Mouse (Mus musculus): ENCODE data around the gene Hebp2. TPM values are rescaled to one million over a fixed set of nuclear protein-coding genes. Genes with fewer than 3 reads are reported as not detected.

Hebp2 gene
- polyA plus RNA-seq, 1 experiment from 2014 or later = 19.1 TPM

GRCm38 (mm10) chr10:18529177-18529576, 16.7 kb downstream of the Hebp2 start:
- Histone ChIP-seq H3K4me2 (ENCODE audit: low read length) (no peak overlapping the region), H3K27ac (no peak overlapping the region; the same call in 1 of the 2 replicates), H3K27me3 (ENCODE audit: insufficient read depth, low read length) (no peaks in the 10 kb centered on the region), H3K4me1 (replicated peaks; ENCODE audit: insufficient read depth, low read length) (peaks cover 12% of the 10 kb centered on the region; the same call in 1 of the 2 replicates), H3K9me3 (replicated peaks; ENCODE audit: low read length) (no peaks in the 10 kb centered on the region), H3K9ac (ENCODE audit: low read depth, low read length) (no peak overlapping the region), H3K4me3 (replicated peaks; ENCODE audit: low read depth, low read length) (no peak overlapping the region), H3K36me3 (ENCODE audit: insufficient read depth, low read length) (peaks cover 20% of the 10 kb centered on the region)
- DNase-seq (ENCODE audit: low spot score) (no peak), ATAC-seq (replicated peaks; ENCODE audit: low FRiP score, low read depth) (no peak)
- 88% methylated on average over 4 of the region's 4 CpGs for WGBS
- TF ChIP-seq CTCF (IDR thresholded peaks at IDR 0.05; ENCODE audit: low read depth) = 0 out of 2 replicates have a peak, but pooled peaks have one; percentile 7

DNA sequence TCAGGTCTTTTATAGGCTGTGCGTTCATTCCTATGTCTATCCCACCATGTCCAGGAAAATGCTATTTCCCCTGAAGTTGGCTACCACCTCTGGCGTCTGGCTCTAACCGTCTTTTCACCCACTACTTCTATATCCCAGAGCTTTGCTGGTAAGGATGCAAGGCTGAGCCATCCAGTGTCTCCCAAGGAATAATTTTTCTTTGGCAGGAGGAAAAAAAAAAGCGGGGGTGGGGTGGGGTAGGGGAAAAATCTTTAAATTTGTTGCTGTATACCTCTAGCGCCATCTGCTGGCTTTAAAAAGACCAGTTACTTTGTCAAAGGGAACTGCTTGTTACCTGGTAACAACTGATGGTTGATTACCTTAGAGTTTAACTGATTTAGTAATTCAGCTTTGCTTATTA, 17.4 kb downstream of the Hebp2 start:
- 52% methylated on average over 5 of the region's 5 CpGs for WGBS
- Histone ChIP-seq H3K9ac (ENCODE audit: low read depth, low read length) (no peak overlapping the region), H3K36me3 (ENCODE audit: insufficient read depth, low read length) (peaks cover 27% of the 10 kb centered on the region), H3K27me3 (ENCODE audit: insufficient read depth, low read length) (no peaks in the 10 kb centered on the region), H3K4me1 (replicated peaks; ENCODE audit: insufficient read depth, low read length) (peaks cover 12% of the 10 kb centered on the region; the same call in 1 of the 2 replicates), H3K27ac (no peak overlapping the region), H3K9me3 (replicated peaks; ENCODE audit: low read length) (no peaks in the 10 kb centered on the region), H3K4me2 (ENCODE audit: low read length) (no peak overlapping the region), H3K4me3 (replicated peaks; ENCODE audit: low read depth, low read length) (no peak overlapping the region)
- ATAC-seq (replicated peaks; ENCODE audit: low FRiP score, low read depth) (no peak), DNase-seq (ENCODE audit: low spot score) (peak; percentile 75)
- peak; percentile 77 for TF ChIP-seq CTCF (IDR thresholded peaks at IDR 0.05; ENCODE audit: low read depth)

- ATAC-seq (replicated peaks; ENCODE audit: low FRiP score, low read depth) = no peak
- H3K9me3 ChIP-seq (replicated peaks; ENCODE audit: low read length) = no peaks in the 10 kb centered on the region
- peaks cover 27% of the 10 kb centered on the region for H3K36me3 ChIP-seq (ENCODE audit: insufficient read depth, low read length)
- WGBS = 59% methylated on average over 7 of the region's 7 CpGs
- H3K27ac ChIP-seq = no peak overlapping the region
- no peak overlapping the region for H3K4me3 ChIP-seq (replicated peaks; ENCODE audit: low read depth, low read length)
- no peak overlapping the region for H3K9ac ChIP-seq (ENCODE audit: low read depth, low read length)
- no peaks in the 10 kb centered on the region for H3K27me3 ChIP-seq (ENCODE audit: insufficient read depth, low read length)
- no peak overlapping the region for H3K4me2 ChIP-seq (ENCODE audit: low read length)
- TF ChIP-seq CTCF (IDR thresholded peaks at IDR 0.05; ENCODE audit: low read depth) = no peak
- no peak for DNase-seq (ENCODE audit: low spot score)
- H3K4me1 ChIP-seq (replicated peaks; ENCODE audit: insufficient read depth, low read length) = peaks cover 12% of the 10 kb centered on the region; the same call in 1 of the 2 replicates
These were observed 18.1 kb downstream of the Hebp2 start for GRCm38 (mm10) chr10:18527766-18528165.

- no peak for TF ChIP-seq CTCF (IDR thresholded peaks at IDR 0.05; ENCODE audit: low read depth)
- no peak overlapping the region for H3K9ac ChIP-seq (ENCODE audit: low read depth, low read length)
- DNase-seq (ENCODE audit: low spot score) (no peak), ATAC-seq (replicated peaks; ENCODE audit: low FRiP score, low read depth) (peak; percentile 31; the same call in 1 of the 2 replicates)
- peaks cover 26% of the 10 kb centered on the region for H3K36me3 ChIP-seq (ENCODE audit: insufficient read depth, low read length)
- H3K4me1 ChIP-seq (replicated peaks; ENCODE audit: insufficient read depth, low read length) = peaks cover 12% of the 10 kb centered on the region; the same call in 1 of the 2 replicates
- peak overlapping the region; percentile 44; the same call in 1 of the 2 replicates for H3K27ac ChIP-seq
- WGBS = 64% methylated on average over 20 of the region's 20 CpGs
- no peak overlapping the region for H3K4me2 ChIP-seq (ENCODE audit: low read length)
- H3K4me3 ChIP-seq (replicated peaks; ENCODE audit: low read depth, low read length) = no peak overlapping the region
- H3K27me3 ChIP-seq (ENCODE audit: insufficient read depth, low read length) = no peaks in the 10 kb centered on the region
- H3K9me3 ChIP-seq (replicated peaks; ENCODE audit: low read length) = no peaks in the 10 kb centered on the region
These were observed 18.8 kb downstream of the Hebp2 start for GRCm38 (mm10) chr10:18526851-18527675.

- no peaks in the 10 kb centered on the region for H3K9me3 ChIP-seq (replicated peaks; ENCODE audit: low read length)
- H3K4me1 ChIP-seq (replicated peaks; ENCODE audit: insufficient read depth, low read length) = peaks cover 12% of the 10 kb centered on the region; the same call in 1 of the 2 replicates
- no peaks in the 10 kb centered on the region for H3K27me3 ChIP-seq (ENCODE audit: insufficient read depth, low read length)
- ATAC-seq (replicated peaks; ENCODE audit: low FRiP score, low read depth) = no peak; the same call in 1 of the 2 replicates
- H3K36me3 ChIP-seq (ENCODE audit: insufficient read depth, low read length) = peaks cover 18% of the 10 kb centered on the region
- no peak overlapping the region for H3K9ac ChIP-seq (ENCODE audit: low read depth, low read length)
- H3K4me3 ChIP-seq (replicated peaks; ENCODE audit: low read depth, low read length) = no peak overlapping the region
- no peak for DNase-seq (ENCODE audit: low spot score)
- H3K4me2 ChIP-seq (ENCODE audit: low read length) = no peak overlapping the region
- 66% methylated on average over 22 of the region's 22 CpGs for WGBS
- no peak overlapping the region for H3K27ac ChIP-seq
- TF ChIP-seq CTCF (IDR thresholded peaks at IDR 0.05; ENCODE audit: low read depth) = no peak
These were observed 19.6 kb downstream of the Hebp2 start for GRCm38 (mm10) chr10:18526184-18526850.

GRCm38 (mm10) chr10:18525726-18526125, 20.1 kb downstream of the Hebp2 start:
- DNase-seq (ENCODE audit: low spot score) = no peak
- H3K9ac ChIP-seq (ENCODE audit: low read depth, low read length) = no peak overlapping the region
- no peak for ATAC-seq (replicated peaks; ENCODE audit: low FRiP score, low read depth)
- no peaks in the 10 kb centered on the region for H3K27me3 ChIP-seq (ENCODE audit: insufficient read depth, low read length)
- H3K36me3 ChIP-seq (ENCODE audit: insufficient read depth, low read length) = peaks cover 16% of the 10 kb centered on the region
- H3K9me3 ChIP-seq (replicated peaks; ENCODE audit: low read length) = no peaks in the 10 kb centered on the region
- H3K27ac ChIP-seq = no peak overlapping the region
- no peak overlapping the region for H3K4me3 ChIP-seq (replicated peaks; ENCODE audit: low read depth, low read length)
- peaks cover 12% of the 10 kb centered on the region; the same call in 1 of the 2 replicates for H3K4me1 ChIP-seq (replicated peaks; ENCODE audit: insufficient read depth, low read length)
- WGBS = 46% methylated on average over 9 of the region's 9 CpGs
- TF ChIP-seq CTCF (IDR thresholded peaks at IDR 0.05; ENCODE audit: low read depth) = no peak
- H3K4me2 ChIP-seq (ENCODE audit: low read length) = no peak overlapping the region
